Mouse (Mus musculus) monocyte, adult 5-6 weeks (primary cell): Measurements from ENCODE around the gene Stradb. TPM values are rescaled to one million over a fixed set of nuclear protein-coding genes. Genes with fewer than 3 reads are reported as not detected.
"Not testable (repeated sequence)": the region's sequence is repeated elsewhere in the genome, so short reads cannot be mapped to it uniquely, and the experiment has no call there.

Source experiments
- ATAC-seq: fragments of 153-309, 156-312 bp; replicated peaks from 2 replicates; pipeline ENCODE4 v1.8.0; 2017; ENCODE audit warnings: mild to moderate bottlenecking; ENCODE audit not compliant: low TSS enrichment, insufficient number of reproducible peaks, severe bottlenecking, poor library complexity, low FRiP score
- total RNA-seq: library from RNA; stranded (forward); fragments of 200-1000, 200-491, 200-594 nt; gene quantifications from 3 replicates; pipeline ENCODE4 v1.2.3, GENCODE M21; 2017

The Stradb gene
- total RNA-seq, 1 experiment from 2014 or later: 2.5 TPM

- no peak for ATAC-seq
Measured at GRCm38 (mm10) chr1:58957931-58958330, 15.4 kb upstream of the Stradb start.

GRCm38 (mm10) chr1:58958789-58959526, 14.4 kb upstream of the Stradb start:
- ATAC-seq: not testable (repeated sequence)

GRCm38 (mm10) chr1:58959682-58960081, 13.6 kb upstream of the Stradb start:
- no peak for ATAC-seq

GRCm38 (mm10) chr1:58961152-58961893, 12.0 kb upstream of the Stradb start:
- no peak for ATAC-seq

- ATAC-seq: no peak
Measured at GRCm38 (mm10) chr1:58962418-58962817, 10.9 kb upstream of the Stradb start.

GRCm38 (mm10) chr1:58962865-58963264, 10.5 kb upstream of the Stradb start:
- no peak for ATAC-seq

GRCm38 (mm10) chr1:58967534-58967933, 5.8 kb upstream of the Stradb start:
- ATAC-seq: no peak

- ATAC-seq: no peak
Measured at GRCm38 (mm10) chr1:58970054-58970453, 3.3 kb upstream of the Stradb start.

GRCm38 (mm10) chr1:58971097-58971496, 2.2 kb upstream of the Stradb start:
- no peak for ATAC-seq

- ATAC-seq: peak; percentile 31; the same call in 1 of the 2 replicates
Measured at GRCm38 (mm10) chr1:58972851-58973365, 414 bp upstream of the Stradb start.

- ATAC-seq: no peak
Measured at GRCm38 (mm10) chr1:58982276-58982675, 9.0 kb downstream of the Stradb start.

- ATAC-seq: no peak
Measured at GRCm38 (mm10) chr1:58984586-58984985, 11.3 kb downstream of the Stradb start.

- ATAC-seq: no peak
Measured at GRCm38 (mm10) chr1:58993144-58993543, 19.8 kb downstream of the Stradb start.

GRCm38 (mm10) chr1:58993723-58994122, 20.4 kb downstream of the Stradb start:
- ATAC-seq: no peak

GRCm38 (mm10) chr1:58995313-58995712, 22.0 kb downstream of the Stradb start:
- ATAC-seq: no peak

- ATAC-seq: no peak
Measured at GRCm38 (mm10) chr1:59009250-59009649, 35.9 kb downstream of the Stradb start.

- ATAC-seq: no peak
Measured at GRCm38 (mm10) chr1:59021556-59021955, 48.2 kb downstream of the Stradb start.

- no peak for ATAC-seq
Measured at GRCm38 (mm10) chr1:59037723-59038122, 64.4 kb downstream of the Stradb start.
